Mouse (Mus musculus): Measurements from ENCODE around the gene Syngr2.

The Syngr2 gene

DNA sequence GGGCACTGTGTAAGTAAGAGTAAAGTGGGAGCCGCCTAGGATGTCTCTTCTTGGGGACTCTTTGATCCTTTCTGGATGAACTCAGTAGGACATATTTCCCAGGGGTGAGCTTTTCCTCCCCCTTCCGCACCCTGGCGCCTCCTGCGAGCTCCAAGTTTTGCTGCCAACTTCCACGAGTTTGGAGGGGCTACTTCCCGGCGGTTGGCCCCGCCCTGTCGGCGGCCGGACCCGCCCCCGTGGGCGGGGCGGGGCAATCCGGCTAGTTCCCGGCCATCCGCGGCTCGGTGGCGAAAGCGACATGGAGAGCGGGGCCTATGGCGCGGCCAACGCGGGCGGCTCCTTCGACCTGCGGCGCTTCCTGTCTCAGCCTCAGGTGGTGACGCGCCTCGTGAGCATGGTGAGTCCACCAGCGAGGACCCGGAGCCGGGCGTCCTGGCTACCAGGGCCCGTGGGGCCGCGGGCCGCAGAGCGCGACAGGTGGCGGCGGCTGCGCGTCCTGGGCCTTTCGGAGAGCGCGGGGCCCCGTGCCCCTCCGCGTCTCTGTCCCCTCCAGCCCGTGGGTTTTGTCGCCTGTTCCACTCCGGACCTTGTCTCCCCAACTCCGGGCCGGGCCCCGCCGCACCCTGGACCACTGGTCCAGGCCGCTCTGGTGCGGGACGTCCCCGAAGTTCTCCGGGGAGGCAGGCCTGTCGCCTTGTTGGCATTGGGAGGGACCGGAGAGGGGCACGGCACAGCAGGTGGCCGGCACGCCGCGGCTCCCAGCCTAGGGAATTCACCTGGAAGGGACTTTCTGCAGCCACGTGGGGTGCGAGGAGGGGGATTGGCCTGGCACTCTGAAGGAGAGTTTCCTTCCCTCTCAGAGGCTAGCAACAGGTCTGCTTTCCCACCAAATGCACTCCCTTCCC, at the start of gene Syngr2, which contains the start of gene Gm20708:
Syngr2 (plus strand) TSS at position 262 of the 905 bp plus-strand sequence.
Gm20708 (plus strand) TSS at position 262 of the 905 bp plus-strand sequence.
- DNase-seq, result peak; percentile 83 to 89

GRCm38 (mm10) chr11:117760374-117761119, 48.9 kb upstream of the Syngr2 start:
- DNase-seq, result peak; percentile 54 to 71

GRCm38 (mm10) chr11:117761801-117762200, 47.7 kb upstream of the Syngr2 start:
- DNase-seq, result no peak

GRCm38 (mm10) chr11:117762246-117762645, 47.2 kb upstream of the Syngr2 start:
- DNase-seq, result no peak

- no peak for DNase-seq
Measured at GRCm38 (mm10) chr11:117764319-117764718, 45.1 kb upstream of the Syngr2 start.

DNA sequence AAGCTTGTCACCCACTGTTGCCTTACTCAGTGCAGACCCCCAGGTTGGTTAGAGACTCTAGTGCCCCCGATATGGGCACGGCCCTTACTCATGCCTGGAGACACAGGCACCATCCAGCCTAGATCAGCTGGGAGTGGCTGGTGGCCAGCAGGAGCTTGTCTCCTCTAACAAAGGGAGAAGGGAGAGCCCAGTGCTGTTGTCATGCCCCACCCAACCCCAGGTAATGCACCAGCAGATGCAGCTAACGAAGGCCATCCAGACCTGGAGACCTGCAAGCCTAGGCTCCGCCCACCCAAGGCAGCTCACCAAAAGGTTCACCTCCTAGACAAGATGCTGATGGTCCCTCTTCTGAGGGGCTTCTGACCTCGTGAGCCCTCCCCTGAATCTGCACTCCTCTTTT, 44.1 kb upstream of the Syngr2 start:
- DNase-seq, result no peak

DNA sequence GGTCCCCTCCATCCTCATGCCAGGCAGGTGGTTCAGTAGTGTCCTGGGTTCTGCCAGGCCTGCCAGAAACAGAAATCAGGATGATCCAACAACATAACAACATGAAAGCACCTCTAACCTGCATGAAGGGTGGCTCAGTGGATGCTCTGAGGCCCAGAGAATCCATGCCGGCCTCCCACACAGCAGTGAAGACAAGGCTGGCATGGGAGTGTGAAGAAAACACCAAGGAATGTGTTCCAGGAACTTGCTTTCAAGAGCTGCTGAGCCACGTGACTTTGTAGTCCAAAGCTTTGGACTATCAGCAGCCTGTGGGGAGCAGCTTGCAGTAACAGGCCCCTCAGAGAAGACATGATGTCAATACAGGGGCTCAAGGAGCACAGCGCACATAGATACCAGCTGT, 43.2 kb upstream of the Syngr2 start:
- DNase-seq, result no peak

GRCm38 (mm10) chr11:117768725-117769682, 40.5 kb upstream of the Syngr2 start:
- peak in 1 of 2 experiments; percentile 38 for DNase-seq

- DNase-seq, result no peak
Measured at GRCm38 (mm10) chr11:117769683-117770047, 39.8 kb upstream of the Syngr2 start.

DNA sequence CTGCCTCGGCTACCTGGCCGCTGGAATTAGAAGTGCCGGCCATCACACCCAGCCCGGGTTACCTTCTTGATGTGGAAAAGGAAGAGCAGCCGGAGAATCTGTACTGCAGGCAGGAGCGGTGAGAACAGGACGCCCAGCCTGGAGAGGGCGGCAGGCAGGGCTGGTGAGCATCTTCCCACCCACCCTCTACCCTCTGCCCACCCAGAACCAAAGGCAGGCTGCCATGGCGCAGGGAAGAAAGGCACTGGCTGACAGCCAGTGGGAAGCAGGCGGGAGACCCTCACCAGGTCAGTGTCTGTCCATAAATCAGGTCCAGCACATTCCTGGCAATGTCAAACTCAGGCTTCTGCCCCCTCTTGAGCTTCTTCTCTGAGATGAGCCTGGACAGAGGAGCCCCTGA, 39.1 kb upstream of the Syngr2 start:
- no peak for DNase-seq

- DNase-seq, result no peak
Measured at GRCm38 (mm10) chr11:117772352-117772751, 37.1 kb upstream of the Syngr2 start.

DNA sequence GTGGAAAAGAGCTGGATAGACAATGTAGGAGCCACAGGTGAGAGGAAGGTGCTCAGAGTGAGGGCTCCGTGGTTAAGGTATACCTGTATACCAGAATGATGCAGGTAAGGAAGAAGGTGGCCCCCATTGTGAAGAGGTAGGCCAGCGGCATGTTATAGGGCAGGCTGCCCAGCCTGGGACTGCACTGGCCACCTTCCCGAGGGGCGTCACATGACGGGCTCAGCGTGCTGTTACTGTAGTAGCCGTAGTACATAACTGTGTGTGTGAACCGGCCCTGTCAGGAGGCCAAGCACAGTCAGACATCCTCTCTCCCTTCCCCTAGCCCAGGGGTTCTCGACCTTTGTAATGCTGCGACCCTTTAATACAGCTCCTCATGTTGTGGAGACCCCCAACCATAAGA, 34.5 kb upstream of the Syngr2 start:
- DNase-seq, result no peak

- no peak for DNase-seq
Measured at GRCm38 (mm10) chr11:117775540-117775939, 33.9 kb upstream of the Syngr2 start.

DNA sequence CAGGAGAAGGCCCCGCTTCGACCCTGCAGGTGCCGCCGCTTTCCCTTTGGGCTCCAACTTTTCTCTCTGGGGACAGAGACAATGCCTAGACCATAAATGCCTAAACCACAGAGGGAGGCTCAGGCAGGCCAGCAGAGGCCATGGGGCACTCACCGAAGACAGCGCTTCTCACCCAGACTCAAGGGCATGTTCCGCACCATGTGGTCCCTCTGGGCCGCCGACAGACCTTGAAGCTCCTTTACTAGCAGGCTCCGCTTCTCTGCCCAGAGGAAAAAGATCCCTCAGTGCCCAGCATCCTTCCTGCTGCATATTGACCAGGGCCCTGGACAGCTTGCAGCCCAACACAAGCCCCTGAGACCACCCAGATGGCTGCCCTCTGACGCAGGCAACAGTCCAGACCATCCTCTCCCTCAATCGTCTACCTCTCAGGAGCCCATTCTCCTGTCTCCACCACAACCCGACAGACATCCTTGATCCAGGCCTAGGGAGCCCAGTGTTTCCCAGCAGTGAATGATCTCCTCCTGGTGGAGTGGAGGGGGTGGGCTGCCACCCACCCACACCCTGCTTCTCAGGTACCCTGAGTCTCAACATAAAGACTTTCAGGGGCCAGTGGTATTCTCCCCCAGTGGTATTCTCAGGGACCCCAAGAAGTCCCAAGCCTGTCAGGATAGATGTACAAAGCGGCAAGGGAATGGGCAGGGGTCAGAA, 33.2 kb upstream of the Syngr2 start:
- no peak for DNase-seq

GRCm38 (mm10) chr11:117777111-117777510, 32.4 kb upstream of the Syngr2 start:
- no peak for DNase-seq

- no peak for DNase-seq
Measured at GRCm38 (mm10) chr11:117778031-117778430, 31.4 kb upstream of the Syngr2 start.

DNA sequence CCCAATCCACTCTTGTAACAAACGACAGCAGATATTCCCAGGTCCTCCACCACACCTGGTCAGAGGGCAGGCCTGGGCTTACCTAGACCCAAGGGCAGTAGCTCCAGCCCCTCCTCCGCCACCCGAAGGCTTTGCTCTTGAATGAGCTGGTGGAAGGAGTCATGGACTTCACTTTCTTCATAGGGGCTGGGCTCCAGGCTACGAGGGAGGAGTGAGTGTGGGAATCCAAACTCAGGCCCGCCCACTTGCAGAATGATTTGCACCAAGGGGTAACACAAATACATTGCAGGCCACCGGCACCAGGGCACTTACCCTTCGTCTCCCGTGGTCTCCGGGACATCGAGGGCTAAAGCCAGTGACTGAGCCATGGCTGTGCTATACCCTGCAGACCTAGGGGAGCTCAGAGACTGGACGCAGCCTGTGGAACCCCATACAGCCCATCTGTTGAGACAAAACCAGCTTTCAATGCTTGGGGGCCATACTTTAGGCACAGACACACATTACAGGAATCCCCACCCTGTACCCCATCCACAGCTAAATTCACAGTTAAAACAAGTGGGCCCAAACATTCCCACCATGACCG, 30.5 kb upstream of the Syngr2 start:
- peak; percentile 71 to 83 for DNase-seq

- DNase-seq, result peak; percentile 79 to 88
Measured at GRCm38 (mm10) chr11:117779434-117780198, 29.9 kb upstream of the Syngr2 start.

DNA sequence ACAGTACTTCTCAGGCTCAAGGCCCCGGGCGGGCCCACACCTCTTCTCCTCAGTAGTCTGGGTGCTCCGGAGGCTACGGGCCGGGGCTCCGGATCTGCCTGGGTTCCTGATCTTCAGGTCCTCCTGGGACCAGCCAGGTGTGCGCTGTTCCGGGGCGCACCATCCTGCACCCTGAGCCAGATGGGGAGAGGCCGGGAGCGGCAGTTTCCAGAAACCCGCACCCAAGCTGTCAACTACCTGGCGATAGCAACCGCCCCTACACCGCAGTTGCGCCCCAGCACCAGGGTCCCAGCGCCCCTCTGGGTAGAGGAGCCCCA, 29.3 kb upstream of the Syngr2 start:
- no peak for DNase-seq

DNA sequence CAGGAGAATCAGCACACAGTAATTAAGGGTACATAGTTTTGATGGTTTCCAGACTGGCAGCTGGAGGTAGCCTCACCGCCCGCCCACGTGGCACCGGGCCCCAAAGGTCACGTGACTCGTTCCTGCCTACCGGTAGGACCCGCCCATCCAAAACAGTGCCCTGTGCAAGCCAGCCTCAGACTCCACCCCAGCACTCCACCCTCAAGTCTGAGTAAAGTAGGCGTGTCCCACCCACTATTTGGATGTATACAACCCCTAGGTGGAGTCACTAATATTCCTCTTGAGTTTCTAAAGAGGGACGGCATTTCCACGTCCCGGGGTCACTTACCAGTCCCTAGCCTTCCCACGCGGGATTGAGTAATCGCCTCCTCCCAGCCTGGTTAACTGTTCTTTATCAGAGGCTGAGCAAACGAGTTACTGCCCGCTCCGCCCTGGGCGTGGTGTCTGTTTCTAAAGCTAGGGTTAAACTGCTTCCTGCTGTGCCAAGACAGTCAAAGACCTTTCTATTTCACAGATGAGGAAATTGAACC, 28.8 kb upstream of the Syngr2 start:
- peak; percentile 89 to 95 for DNase-seq

Data from kidney, postnatal 4 days (tissue).